Mouse (Mus musculus): Measurements from ENCODE around the gene Rexo1.
"Not testable (repeated sequence)": the region's sequence is repeated elsewhere in the genome, so short reads cannot be mapped to it uniquely, and the experiment has no call there.

Rexo1 gene

GRCm38 (mm10) chr10:80561116-80561944, at the start of gene Rexo1:
Gene Rexo1, minus strand, starts transcription at chr10:80561560.
- peak; percentile 97 for DNase-seq (ENCODE audit: inconsistent ontology term)

GRCm38 (mm10) chr10:80611024-80611423, 49.7 kb upstream of the Rexo1 start:
- peak; percentile 29 for DNase-seq (ENCODE audit: inconsistent ontology term)

- DNase-seq (ENCODE audit: inconsistent ontology term) = no peak
These were observed 48.9 kb upstream of the Rexo1 start for GRCm38 (mm10) chr10:80610116-80610785.

GRCm38 (mm10) chr10:80609269-80609924, 48.0 kb upstream of the Rexo1 start:
- no peak for DNase-seq (ENCODE audit: inconsistent ontology term)

- no peak for DNase-seq (ENCODE audit: inconsistent ontology term)
These were observed 47.1 kb upstream of the Rexo1 start for GRCm38 (mm10) chr10:80608435-80608834.

- no peak for DNase-seq (ENCODE audit: inconsistent ontology term)
These were observed 45.5 kb upstream of the Rexo1 start for GRCm38 (mm10) chr10:80606737-80607350.

GRCm38 (mm10) chr10:80606306-80606705, 44.9 kb upstream of the Rexo1 start:
- DNase-seq (ENCODE audit: inconsistent ontology term) = no peak

- not testable (repeated sequence) for DNase-seq (ENCODE audit: inconsistent ontology term)
These were observed 44.4 kb upstream of the Rexo1 start, which contains the start of gene Gm49322 for GRCm38 (mm10) chr10:80605721-80606120. Gene Gm49322, plus strand, starts transcription at chr10:80606021.

GRCm38 (mm10) chr10:80604988-80605387, 43.6 kb upstream of the Rexo1 start:
- DNase-seq (ENCODE audit: inconsistent ontology term) = no peak

GRCm38 (mm10) chr10:80604001-80604509, 42.7 kb upstream of the Rexo1 start:
- DNase-seq (ENCODE audit: inconsistent ontology term) = no peak

- no peak for DNase-seq (ENCODE audit: inconsistent ontology term)
These were observed 42.0 kb upstream of the Rexo1 start for GRCm38 (mm10) chr10:80603364-80603763.

- DNase-seq (ENCODE audit: inconsistent ontology term) = peak; percentile 98
These were observed 41.5 kb upstream of the Rexo1 start, which contains the start of the genes Scamp4 and Adat3 for GRCm38 (mm10) chr10:80602698-80603325. Gene Scamp4, plus strand, starts transcription at chr10:80602872. Gene Adat3, plus strand, starts transcription at chr10:80602880.

- peak; percentile 50 for DNase-seq (ENCODE audit: inconsistent ontology term)
These were observed 35.0 kb upstream of the Rexo1 start for GRCm38 (mm10) chr10:80596318-80596717.

- DNase-seq (ENCODE audit: inconsistent ontology term) = peak; percentile 97
These were observed 28.8 kb upstream of the Rexo1 start, which contains the start of gene Abhd17a for GRCm38 (mm10) chr10:80589879-80590854. Gene Abhd17a, minus strand, starts transcription at chr10:80590341.

- peak; percentile 59 for DNase-seq (ENCODE audit: inconsistent ontology term)
These were observed 27.9 kb upstream of the Rexo1 start for GRCm38 (mm10) chr10:80589127-80589878.

GRCm38 (mm10) chr10:80587305-80587657, 25.9 kb upstream of the Rexo1 start:
- DNase-seq (ENCODE audit: inconsistent ontology term) = no peak

GRCm38 (mm10) chr10:80586407-80587304, 25.3 kb upstream of the Rexo1 start:
- no peak for DNase-seq (ENCODE audit: inconsistent ontology term)

- DNase-seq (ENCODE audit: inconsistent ontology term) = no peak
These were observed 24.2 kb upstream of the Rexo1 start for GRCm38 (mm10) chr10:80585581-80585980.

Data from Muller cell, postnatal 12 days (primary cell).